Mouse (Mus musculus): Measurements from ENCODE around the gene Gm28308. TPM values are rescaled to one million over a fixed set of nuclear protein-coding genes. Genes with fewer than 3 reads are reported as not detected.
A peak's percentile ranks its signal among the peaks of the same experiment; 100 is the strongest.

Gene Gm28308
- total RNA-seq (2021): not detected
- long read RNA-seq, experiment 1: 0 reads
- long read RNA-seq, experiment 2: 0 reads

DNA sequence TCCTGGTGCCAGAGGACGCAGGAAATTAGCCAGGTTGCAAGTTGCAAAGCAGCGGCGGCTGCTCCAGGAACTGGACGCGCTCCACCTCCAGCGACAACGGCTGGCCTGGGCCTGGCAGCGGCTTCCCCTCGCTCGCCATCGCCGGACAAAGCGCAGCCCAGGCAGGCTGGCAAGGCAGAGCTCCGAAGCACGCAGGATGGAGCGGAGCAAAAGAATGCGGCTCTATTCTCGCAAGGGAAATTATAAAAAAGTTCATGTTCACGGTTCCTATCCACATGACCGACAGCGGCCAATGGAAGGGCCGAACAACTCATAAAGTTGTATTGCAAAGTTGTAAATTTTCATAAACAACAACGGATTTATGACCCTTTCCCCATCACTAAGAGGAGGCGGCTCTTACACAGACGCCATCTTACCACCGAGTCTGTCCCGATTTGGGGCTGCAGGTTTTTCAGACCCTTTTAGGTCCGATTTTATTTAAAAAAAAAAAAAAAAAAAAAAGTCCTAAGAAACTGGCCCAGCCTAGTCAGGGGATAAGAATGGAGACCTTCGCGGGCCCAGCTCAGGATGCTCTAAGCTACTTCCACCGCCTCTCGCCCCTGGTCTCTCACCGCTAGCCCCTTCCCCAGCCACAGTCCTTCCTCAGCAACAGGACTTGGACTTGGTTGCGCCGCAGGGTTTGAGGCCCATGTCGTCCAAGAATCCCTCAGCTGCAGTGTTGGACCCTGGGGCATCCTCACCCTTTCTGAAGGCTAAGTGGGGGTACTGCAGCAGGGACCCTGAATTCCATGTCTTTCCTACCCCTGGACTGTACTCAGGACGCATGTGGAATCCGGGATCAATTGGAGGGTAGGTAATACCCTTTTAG, at the start of gene Gm28308, which contains the start of gene Hoxa3:
TSS of gene Gm28308 (minus strand) at position 221 of the 868 bp plus-strand sequence.
TSS of gene Hoxa3 (minus strand) at position 218 of the 868 bp plus-strand sequence.
- DNase-seq (ENCODE audit: low spot score in 2 of 2): no peak
- intact Hi-C loops (cut with DNase I): loop anchor here (5.0 kb wide), 1 partner anchor 1036 kb away; no protein-coding TSS in a partner anchor

DNA sequence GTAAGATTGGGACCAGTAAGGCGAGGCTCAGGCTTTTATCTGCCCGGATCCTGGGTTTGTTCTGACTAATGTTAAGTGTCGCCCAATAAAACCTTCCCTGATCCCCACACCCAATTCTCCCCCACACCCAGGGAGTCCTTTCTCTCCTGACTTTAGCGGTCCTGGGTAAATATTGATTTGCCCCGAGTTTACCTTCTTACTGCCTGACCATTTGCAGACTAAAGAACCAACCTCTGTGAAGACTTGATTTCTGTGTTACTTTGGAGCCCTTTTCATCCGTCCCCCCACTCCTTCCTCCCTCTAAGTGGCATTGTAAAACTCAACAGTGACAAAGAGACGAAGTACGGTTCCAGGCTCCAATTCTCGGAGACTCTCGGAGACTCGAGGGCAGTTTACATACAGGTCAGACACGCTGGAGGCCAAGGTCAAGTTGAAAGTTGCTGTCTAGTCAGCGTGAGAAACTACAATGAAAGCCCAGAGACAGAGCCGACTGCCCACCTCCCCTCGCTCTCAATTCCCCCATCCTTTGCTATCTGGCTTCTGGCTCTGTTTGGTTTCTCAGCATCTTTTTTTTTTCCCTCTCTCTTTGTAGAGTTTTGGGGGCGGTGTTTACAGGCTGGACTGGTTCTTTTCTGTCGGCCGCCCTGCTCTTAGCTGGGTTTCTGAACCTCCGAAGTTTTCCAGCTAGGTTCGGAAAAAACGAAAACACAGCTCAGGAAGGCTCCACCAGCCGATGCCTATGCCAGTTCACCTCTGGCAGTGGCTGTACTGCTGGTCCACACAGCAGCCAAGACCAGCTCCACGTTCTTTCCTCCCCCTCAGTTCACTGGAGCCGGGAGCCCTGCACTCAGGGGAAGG, 49.6 kb upstream of the Gm28308 start:
- intact Hi-C loops (cut with DNase I): loop anchor here (5.0 kb wide), 2 partner anchors 460 to 655 kb away; no protein-coding TSS in a partner anchor
- no peak for DNase-seq (ENCODE audit: low spot score in 2 of 2)

DNA sequence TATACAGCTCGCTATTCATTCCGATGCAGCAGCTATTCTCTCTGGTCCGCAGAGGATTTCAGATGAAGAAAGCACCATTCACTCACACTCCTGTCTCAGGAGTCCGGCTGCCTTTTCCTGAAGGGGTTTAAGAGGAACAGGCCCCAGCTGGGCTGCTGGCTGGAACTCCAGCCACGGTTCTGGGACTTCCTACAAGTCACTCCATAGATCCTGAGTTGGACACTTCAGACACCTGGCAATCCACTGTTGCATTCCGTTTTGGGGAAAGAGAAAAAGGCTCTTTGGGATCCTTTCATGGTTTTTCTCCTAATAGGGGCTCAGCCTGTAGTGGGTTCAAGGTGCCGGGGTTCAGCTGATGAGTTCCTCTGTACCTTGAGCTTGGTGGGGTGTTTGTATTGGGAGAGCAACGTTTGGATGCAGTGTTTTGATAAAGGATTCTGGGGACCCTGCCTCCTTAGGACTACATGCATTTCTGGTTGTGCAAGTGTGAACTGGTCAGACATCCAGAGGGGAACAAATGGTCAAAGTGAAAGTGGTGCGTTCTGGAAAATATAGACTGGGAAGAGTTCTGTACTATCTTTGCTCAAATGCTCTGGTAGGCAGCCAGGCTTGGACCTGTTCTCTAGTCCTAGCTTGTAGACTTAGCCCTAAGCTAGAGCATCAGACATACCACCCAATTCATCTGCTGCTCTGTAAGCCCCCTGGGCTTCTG, 48.8 kb upstream of the Gm28308 start:
- intact Hi-C loops (cut with DNase I): loop anchor here (5.0 kb wide), 2 partner anchors 460 to 655 kb away; no protein-coding TSS in a partner anchor
- no peak for DNase-seq (ENCODE audit: low spot score in 2 of 2)

DNA sequence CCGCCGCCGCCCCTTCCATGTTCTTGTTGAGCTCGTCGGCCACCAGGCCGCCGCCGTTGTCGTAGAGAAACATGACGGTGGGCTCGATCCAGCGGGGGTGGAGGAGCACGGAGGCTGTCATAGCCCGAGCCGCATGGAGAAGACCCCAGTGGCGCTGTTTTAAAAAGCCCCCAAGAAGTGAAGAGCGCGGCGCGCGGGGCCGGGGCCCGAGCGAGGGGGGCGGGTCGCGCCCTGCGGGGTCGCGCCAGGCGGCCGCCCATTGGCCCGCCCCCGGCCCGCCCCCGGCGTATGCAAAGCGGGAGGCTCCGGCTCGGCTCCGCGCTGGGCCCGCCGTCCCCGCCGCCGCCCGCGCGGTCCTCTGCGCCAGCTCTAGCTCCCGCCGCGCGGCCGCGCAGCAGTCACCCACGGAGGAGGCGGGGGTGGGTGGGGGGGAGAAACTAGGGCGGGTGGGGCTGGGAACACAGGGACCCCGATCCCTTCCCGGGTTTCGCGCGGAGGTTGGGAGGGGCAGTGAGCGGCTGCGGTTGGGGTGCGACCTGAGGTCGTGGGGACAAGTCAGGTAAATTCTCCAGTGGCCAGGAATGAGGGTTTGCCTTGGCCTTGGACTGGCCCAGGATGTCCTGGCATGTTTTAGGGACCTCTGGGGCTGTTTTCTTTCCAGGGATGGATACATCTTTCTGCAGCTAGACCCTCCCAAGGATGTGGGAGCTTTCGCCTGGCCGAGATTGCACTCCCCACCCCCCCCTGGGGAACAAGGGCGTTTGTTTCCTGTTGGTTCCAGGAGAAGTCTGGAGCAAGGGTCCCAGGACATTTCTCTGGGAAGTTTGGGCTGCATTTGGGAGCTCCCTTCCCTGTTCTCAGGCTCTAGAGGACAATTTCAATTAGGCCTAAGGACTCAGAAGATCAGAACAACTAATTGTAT, 47.8 kb upstream of the Gm28308 start, which contains the start of gene Hoxa13:
TSS of gene Hoxa13 (minus strand) at position 227 of the 922 bp plus-strand sequence.
- intact Hi-C loops (cut with DNase I): loop anchor here (5.0 kb wide), 2 partner anchors 461 to 656 kb away; no protein-coding TSS in a partner anchor

DNA sequence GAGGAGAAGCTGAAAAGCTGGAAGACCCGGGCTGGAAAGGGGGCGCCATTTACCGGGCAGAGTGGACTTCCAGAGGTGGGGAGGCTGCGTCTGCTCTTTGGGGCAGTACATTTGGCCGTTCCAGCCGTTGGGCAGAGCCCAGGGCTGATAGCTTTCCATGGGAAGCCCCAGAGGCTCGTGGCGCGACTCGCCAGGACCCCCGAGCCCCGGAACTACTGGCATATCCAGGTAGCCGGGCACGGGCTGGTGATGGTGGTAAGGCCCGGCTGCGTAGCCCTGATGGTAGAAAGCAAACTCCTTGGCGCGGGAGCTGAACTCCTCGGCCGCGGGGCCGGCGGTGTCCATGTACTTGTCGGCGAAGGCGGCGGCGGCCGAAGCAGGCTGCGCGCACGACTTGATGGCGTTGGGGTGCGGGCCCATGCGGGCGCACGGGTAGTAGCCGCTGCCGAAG, 46.7 kb upstream of the Gm28308 start:
- intact Hi-C loops (cut with DNase I): loop anchor here (5.0 kb wide), 3 partner anchors 462 to 657 kb away; no protein-coding TSS in a partner anchor

More for the DNA sequence above, 47.8 kb upstream of the Gm28308 start, which contains the start of gene Hoxa13:
- no peak for DNase-seq (ENCODE audit: low spot score in 2 of 2)

DNA sequence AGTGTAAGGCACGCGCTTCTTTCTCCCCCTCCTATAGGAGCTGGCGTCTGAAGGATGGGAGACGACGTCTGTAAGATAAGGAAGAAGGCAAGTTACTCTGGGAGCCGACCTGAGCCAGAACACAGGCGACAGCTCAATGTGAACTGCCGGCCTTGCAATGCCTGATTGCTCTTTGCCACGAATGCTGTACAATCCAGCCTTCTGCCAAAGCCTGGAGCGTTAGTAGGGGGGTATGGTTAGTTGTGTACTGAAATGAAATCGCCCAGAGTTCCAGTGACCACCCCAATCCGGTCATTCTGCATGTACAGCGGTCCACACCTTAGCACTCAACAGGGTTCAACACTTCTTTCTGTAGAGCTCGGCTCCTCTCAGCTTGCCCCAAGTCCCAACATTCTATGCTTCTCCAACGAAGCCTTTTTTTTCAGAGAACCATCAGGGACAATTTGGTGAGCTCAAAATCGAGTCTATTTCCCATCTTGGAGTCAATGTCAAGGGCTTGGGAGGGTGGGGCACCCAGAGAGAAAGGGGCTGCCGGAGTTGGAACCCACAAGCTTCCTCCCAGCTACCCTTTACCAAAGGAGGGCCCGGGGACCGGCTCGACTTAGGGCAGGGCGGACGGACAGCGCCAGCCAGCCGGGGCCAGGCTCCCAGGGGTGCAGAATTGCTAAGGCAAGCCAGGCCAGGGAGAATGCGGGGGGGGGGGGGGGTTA, 46.1 kb upstream of the Gm28308 start:
- intact Hi-C loops (cut with DNase I): loop anchor here (5.0 kb wide), 1 partner anchor 578 kb away; no protein-coding TSS in a partner anchor
- no peak for DNase-seq (ENCODE audit: low spot score in 2 of 2)

More for the DNA sequence above, 46.7 kb upstream of the Gm28308 start:
- DNase-seq (ENCODE audit: low spot score in 2 of 2): no peak

DNA sequence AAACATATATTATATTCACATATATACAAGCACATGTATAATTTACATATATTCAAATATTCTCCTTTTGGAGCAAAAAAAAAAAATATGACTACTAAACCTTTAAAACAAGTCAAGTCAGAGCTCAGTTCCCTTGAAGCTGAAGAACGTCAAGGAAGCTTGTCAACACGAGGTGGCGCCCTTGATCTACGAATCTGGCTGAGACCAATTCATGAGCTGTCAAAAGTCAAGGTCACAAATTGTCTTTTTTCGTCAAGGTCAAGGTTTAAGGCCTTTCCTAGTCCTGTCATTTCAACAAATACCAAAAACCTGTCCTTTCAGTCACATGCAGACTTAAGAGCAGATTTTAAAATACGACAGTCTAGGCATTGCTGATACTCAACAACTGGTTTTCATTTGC, 43.8 kb upstream of the Gm28308 start:
- intact Hi-C loops (cut with DNase I): loop anchor here (5.0 kb wide), 1 partner anchor 580 kb away; no protein-coding TSS in a partner anchor
- peak; percentile 63 to 78 for DNase-seq (ENCODE audit: low spot score in 2 of 2)

DNA sequence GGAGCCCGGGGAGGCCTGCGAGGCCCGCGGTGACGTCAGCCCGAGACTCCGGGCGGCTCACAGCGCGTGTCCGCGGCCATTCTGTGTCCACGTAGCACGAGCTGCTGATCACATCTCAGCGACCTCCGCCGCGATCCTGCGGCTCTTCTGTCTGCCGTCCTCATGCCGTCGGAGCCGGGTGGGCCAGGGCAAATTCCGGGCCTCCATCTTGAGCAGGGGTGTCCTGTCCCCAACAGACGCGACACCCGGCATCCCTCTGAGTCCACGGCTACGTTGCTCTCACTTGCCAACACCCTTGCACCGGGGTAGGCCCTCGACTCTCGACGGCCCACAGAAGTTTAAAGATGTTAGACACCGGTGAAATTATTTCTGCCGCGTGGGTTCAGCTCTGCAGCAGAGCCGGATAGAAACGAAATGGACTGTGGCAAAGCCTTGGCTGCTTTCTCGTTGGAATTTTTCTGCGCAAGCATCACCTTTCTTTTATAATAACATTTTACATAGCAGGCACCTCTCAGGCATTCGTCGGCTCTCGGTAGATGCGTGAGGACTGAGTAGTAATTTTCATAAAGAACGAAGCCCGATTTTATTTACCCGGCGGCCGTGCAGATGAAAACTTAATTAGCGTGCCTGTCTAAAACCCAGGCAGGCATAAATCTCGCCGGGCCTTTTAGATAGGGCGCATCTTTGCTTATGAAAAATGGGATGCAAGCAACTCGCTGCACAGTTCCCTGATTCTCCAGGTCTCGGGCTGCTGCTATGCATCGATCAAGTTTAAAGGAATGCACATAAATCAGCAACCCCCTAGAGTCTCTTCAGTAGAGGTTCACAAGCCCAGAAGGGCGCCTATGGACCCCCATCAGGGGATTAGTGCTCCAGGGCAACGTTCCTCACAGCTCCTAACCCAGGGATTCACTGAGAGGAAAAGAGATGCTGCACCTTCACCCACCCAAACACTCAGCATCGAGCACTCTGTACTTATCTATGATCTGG, 40.7 kb upstream of the Gm28308 start:
- intact Hi-C loops (cut with DNase I): no loop called here
- DNase-seq (ENCODE audit: low spot score in 2 of 2): no peak

DNA sequence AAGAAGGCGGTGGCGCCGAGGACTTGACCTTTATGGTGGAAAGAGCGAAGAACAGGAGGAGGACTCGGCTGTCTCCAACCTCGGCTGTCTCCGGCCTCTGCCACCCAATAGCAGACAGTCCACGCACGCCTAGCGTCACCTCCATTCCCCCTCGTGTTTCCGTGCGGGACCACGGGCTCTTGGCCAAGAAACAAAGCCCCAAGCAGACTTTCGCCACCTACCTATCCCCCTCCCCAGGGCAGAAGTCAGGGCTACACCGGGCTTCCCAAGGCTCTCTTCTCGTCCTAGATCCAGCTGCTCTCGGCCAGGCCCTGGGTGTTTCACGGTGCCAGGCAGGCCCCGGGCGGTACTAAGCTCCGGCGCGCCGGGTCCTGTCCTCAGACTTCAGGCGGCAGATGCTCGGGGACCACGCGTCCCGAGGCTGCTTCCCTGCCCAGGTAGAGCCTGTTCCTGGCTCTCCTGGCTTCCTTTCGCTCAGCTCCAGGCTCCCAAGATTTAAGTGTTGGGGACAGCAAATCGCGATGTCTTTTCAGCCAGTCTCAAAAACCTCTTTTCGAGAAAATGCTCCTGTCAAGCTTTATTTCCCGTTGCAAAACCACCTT, 39.7 kb upstream of the Gm28308 start:
- intact Hi-C loops (cut with DNase I): no loop called here

DNA sequence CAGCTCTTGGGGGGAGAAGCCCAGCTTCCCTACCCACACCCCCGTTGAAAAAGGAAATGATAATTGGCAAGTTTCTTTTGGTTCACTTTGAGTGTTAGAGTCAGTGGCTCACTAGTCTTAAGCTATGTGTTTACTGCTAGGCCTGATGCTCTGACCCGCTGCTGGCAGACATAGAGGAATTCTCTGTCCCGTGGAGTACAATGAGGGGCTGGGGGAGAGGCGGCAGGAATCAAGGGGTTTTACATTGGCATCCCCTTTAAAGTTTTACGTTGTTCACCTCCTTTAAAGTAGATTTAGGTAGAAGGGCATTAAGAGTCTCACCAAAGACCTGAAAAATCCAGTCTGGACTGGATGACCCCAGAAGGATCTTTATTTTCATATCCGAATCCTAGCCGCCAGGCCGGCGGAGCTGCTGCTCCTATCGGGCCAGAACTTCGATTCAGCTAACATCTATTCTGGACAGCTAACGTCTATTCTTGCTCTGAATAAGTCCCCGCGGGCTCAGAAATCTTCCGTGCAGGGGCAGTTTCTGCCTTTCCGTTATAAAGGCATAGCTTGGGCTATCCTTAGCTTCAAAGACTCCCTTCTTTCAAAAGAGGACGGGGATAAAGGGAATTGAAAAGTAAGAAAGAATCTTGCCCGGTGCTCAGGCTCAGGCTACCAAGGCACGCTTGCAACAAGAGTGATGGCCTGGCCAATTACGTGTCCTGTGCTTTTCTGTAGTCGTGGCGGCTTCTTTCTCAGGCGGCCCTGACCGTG, 39.1 kb upstream of the Gm28308 start:
- DNase-seq (ENCODE audit: low spot score in 2 of 2): no peak
- intact Hi-C loops (cut with DNase I): no loop called here

More for the DNA sequence above, 39.7 kb upstream of the Gm28308 start:
- no peak for DNase-seq (ENCODE audit: low spot score in 2 of 2)

DNA sequence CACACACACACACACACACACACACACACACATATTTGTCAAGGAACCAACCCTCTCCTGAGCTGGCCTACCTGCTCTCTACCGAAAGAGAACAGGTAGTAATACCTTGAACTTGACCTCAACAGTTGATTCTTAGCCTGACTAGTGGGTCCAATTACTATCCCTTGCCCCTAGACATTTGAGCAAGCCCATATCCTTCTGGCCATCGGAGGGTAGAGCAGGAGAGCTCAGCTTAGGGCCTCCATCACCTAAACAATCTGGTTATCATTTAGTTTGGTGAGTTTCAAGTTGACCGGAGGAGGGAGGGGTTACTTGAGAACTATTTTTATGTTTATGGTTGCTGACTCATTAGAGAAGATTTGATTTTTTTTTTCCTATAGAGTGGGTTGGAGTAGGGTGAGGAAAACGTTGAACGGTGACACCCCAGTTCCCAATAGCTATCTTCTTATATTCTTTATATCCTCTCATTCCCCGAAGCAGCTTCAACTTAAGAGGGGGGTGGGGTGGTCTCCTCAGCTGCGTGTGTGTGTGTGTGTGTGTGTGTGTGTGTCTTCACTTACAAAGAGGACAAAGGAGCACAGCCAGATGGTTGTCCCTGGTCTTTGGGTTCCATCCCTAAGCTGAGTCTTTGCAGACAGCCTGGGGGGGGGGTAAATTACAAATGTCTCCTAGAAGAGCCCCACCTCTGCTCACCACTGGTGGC, 38.2 kb upstream of the Gm28308 start:
- intact Hi-C loops (cut with DNase I): no loop called here
- DNase-seq (ENCODE audit: low spot score in 2 of 2): no peak

DNA sequence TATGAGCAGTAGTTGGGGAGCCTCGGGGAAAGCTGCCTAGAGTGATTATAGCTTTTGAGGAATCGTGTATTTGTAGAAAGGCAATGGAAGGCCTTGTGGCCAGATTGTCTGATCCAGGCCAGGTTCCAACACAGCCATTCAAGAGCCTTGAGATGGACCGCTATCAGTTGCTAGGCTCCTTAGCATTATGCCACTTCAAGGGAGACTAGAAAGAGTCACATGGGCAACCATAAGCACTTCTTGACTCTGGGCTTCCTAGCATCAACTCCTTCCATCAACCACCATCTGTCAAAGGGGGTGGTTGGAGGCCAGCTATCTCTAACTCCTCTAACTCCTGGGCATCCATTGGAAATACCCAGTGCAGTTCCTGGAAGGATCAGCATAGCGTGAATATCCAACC, 36.7 kb upstream of the Gm28308 start:
- DNase-seq (ENCODE audit: low spot score in 2 of 2): no peak
- intact Hi-C loops (cut with DNase I): no loop called here

DNA sequence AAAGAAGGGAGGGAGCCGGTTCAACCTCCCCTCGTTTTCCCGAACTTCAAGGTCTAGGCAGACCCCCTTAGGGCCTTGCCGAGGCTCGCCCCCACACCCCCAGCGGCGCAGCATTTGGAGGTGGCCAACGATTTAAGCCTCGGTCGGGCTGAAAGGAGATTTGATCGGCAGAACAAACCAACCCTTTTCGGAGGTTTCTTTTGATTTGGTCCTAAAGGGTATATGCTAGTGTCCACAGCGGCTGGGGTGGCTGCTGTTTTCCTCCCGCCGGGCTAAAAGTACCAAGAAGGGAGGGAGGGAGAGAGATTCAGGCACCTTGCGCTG, 36.2 kb upstream of the Gm28308 start:
- DNase-seq (ENCODE audit: low spot score in 2 of 2): no peak
- intact Hi-C loops (cut with DNase I): no loop called here

DNA sequence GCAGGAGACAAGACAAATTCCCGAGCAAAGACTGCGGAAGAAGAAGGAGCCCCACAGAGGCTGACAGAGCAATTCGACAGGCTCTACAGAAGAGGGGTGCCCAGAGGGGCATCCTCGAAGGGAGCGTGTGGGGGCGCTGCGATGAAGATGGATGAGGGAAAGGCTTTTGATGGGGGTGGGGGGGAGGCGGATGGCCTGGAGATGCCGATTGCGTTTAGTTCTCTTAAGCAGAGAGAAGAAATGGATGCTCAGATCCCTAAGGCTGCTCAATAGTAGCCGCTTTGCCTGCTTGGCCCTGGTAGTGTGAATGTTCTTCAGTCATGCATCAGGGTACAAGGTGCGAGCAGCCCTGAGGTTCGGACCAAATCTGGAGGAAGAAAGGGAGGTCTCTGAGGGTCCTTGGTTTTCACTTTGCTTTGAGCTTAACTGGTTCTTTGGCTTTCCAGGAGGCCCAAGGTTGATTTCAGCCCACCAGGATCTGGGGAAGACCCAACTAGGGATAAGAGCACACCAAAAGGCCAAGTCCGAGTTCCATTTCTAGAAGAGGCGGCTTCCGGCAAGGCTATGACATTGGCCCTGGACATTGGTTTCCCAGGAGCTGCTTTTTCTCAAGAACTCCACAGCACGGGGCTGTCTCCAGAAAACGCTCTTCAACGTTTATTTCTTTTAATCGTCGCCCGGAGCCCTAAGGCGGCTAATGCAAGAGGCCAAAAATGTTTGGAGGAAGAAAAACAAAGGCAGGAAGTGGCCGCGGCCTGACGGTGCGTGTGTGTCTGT, 35.7 kb upstream of the Gm28308 start:
- DNase-seq (ENCODE audit: low spot score in 2 of 2): no peak
- intact Hi-C loops (cut with DNase I): no loop called here
